Mouse (Mus musculus) heart, embryonic 10.5 days (tissue): ENCODE measurements around the gene Rnf167. TPM values are rescaled to one million over a fixed set of nuclear protein-coding genes. Genes with fewer than 3 reads are reported as not detected.

Experiments
- DNase-seq: peaks from one replicate; pipeline ENCODE4 v3.0.0-alpha.2; 2017; ENCODE audit warnings: low spot score
- H3K27ac ChIP-seq: fragments of 300-500 bp; sonication (generic); 2 replicates; pipeline ENCODE4 v1.5.1; 2016; ENCODE audit warnings: mild to moderate bottlenecking
- H3K27me3 ChIP-seq: fragments of 300-500 bp; sonication (generic); 2 replicates; pipeline ENCODE4 v1.6.1; 2016; ENCODE audit warnings: mild to moderate bottlenecking; ENCODE audit not compliant: poor library complexity, insufficient read depth, severe bottlenecking
- H3K36me3 ChIP-seq: fragments of 300-500 bp; sonication (generic); 2 replicates; pipeline ENCODE4 v1.6.1; 2016; ENCODE audit warnings: mild to moderate bottlenecking, moderate library complexity
- H3K4me1 ChIP-seq: fragments of 300-500 bp; sonication (generic); 2 replicates; pipeline ENCODE4 v1.6.1; 2016; ENCODE audit warnings: mild to moderate bottlenecking
- H3K4me3 ChIP-seq: fragments of 300-500 bp; sonication (generic); 2 replicates; pipeline ENCODE4 v1.5.1; 2016; ENCODE audit warnings: mild to moderate bottlenecking, moderate library complexity
- H3K9me3 ChIP-seq: fragments of 300-500 bp; sonication (generic); 2 replicates; pipeline ENCODE4 v1.6.1; 2016; ENCODE audit warnings: mild to moderate bottlenecking, moderate library complexity
- WGBS: fragments of 180-500 bp; shearing (Covaris S2); methylation state at CpG from one replicate; pipeline ENCODE4 v1.1.7; 2016; 5-methylcytosine and 5-hydroxymethylcytosine counted together
- polyA plus RNA-seq: library from polyadenylated mRNA; unstranded; fragments of >200 nt; fragmentation: Nextera tagmentation; extraction: Ambion mirVana; gene quantifications from 2 replicates; pipeline ENCODE4 v1.2.1, GENCODE M21; 2016

Rnf167 gene
- polyA plus RNA-seq, 1 experiment from 2014 or later, result 74.4 TPM

- H3K27me3 ChIP-seq, result no peaks in the 10 kb centered on the region
- peaks cover 48% of the 10 kb centered on the region for H3K36me3 ChIP-seq
- no peaks in the 10 kb centered on the region for H3K9me3 ChIP-seq
- WGBS, result 52% methylated on average over 6 of the region's 6 CpGs
- no peak for DNase-seq
- H3K27ac ChIP-seq, result peak overlapping the region; percentile 97
- H3K4me3 ChIP-seq, result peak overlapping the region; percentile 100
- H3K4me1 ChIP-seq, result peaks cover 63% of the 10 kb centered on the region
Measured at GRCm38 (mm10) chr11:70652884-70653344, 5.9 kb downstream of the Rnf167 start.

- peaks cover 63% of the 10 kb centered on the region for H3K4me1 ChIP-seq
- no peaks in the 10 kb centered on the region for H3K9me3 ChIP-seq
- H3K27ac ChIP-seq, result peak overlapping the region; percentile 97
- no peaks in the 10 kb centered on the region for H3K27me3 ChIP-seq
- peak overlapping the region; percentile 100 for H3K4me3 ChIP-seq
- DNase-seq, result peak; percentile 90
- WGBS, result under 1% methylated on average over 60 of the region's 63 CpGs
- peaks cover 49% of the 10 kb centered on the region for H3K36me3 ChIP-seq
Measured at GRCm38 (mm10) chr11:70653345-70654197, 6.5 kb downstream of the Rnf167 start.

DNA sequence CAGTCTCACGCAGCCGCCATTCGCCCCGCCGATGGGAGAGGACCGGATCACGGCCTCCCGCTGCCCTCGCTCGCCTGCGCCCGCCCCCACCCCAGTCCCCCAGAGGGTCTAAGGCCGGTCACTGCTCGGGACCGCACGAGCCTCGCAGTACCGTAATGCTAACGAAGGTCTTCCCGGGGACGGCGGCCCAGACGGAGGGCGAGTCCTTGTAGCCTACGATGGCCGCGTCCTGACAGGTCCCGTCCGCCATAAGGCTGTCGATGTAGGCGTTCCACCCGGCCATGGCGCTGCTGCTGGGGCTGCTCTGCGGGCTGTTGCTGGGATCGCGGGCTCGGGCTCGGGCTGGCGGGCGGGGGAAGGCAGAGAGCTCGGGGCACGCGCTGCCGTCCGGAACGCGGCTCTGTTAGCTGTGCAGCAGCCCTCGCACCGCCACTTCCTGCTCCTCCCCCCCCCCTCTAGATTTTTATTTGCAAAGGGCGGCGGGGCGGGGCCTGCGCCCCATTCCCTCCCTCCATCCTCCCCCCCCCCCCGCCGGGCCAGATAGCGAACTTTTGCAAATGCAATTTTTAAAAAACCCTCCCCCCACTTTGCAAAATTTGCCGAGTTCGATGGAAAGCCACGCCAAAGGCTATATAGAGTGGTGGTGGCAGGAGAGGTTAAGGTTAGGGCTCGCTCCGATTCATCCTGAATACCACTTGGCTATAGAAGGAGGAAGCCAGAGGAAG lies 7.3 kb downstream of the Rnf167 start, which contains the start of gene Pfn1:
Pfn1 (minus strand) TSS at position 447 of the 725 bp plus-strand sequence.
- Histone ChIP-seq H3K27ac (peak within 1 kb of the TSS; percentile 97), H3K4me3 (peak within 1 kb of the TSS; percentile 100), H3K4me1 (peaks cover 62% of the 10 kb centered on the region), H3K9me3 (no peaks in the 10 kb centered on the region), H3K27me3 (no peaks in the 10 kb centered on the region), H3K36me3 (peaks cover 49% of the 10 kb centered on the region)
- under 1% methylated on average over 60 of the region's 61 CpGs for WGBS
- peak; percentile 92 for DNase-seq

- no peaks in the 10 kb centered on the region for H3K9me3 ChIP-seq
- peaks cover 64% of the 10 kb centered on the region for H3K4me1 ChIP-seq
- no peaks in the 10 kb centered on the region for H3K27me3 ChIP-seq
- H3K4me3 ChIP-seq, result peak overlapping the region; percentile 100
- peak overlapping the region; percentile 97 for H3K27ac ChIP-seq
- peak; percentile 91 for DNase-seq
- WGBS, result under 1% methylated on average over 48 of the region's 48 CpGs
- peaks cover 48% of the 10 kb centered on the region for H3K36me3 ChIP-seq
Measured at GRCm38 (mm10) chr11:70654923-70655570, 8.0 kb downstream of the Rnf167 start.

- under 1% methylated on average over 61 of the region's 61 CpGs for WGBS
- Histone ChIP-seq H3K27me3 (no peaks in the 10 kb centered on the region), H3K4me1 (peaks cover 60% of the 10 kb centered on the region), H3K9me3 (no peaks in the 10 kb centered on the region), H3K36me3 (peaks cover 48% of the 10 kb centered on the region), H3K4me3 (peak overlapping the region; percentile 100), H3K27ac (peak overlapping the region; percentile 97)
- peak; percentile 89 for DNase-seq
Measured at GRCm38 (mm10) chr11:70655571-70656455, 8.8 kb downstream of the Rnf167 start.

- WGBS, result 2% methylated on average over 16 of the region's 16 CpGs
- Histone ChIP-seq H3K4me3 (peak overlapping the region; percentile 100), H3K27ac (peak overlapping the region; percentile 97), H3K36me3 (peaks cover 48% of the 10 kb centered on the region), H3K4me1 (peaks cover 63% of the 10 kb centered on the region), H3K9me3 (no peaks in the 10 kb centered on the region), H3K27me3 (no peaks in the 10 kb centered on the region)
- DNase-seq, result no peak
Measured at GRCm38 (mm10) chr11:70656456-70656927, 9.5 kb downstream of the Rnf167 start.

DNA sequence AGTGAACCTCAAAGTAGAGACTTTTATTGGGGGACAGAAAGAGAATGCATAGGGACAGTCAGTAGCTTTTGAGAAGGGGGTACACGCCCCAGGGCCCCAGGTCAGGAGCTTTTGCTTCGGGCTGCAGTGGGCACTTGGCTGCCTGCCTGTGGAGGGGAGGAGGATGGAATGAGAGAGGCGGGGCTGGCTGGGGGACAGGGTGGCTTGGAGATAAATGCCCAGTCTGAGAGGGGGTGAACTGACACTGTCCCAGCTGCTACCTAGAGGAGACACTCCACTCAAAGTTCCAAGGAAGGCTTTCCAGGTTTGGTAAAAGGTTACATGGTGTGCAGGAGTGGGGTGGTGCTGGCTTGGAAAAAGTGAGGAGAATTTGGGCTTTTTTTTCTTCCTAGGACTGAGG lies 9.9 kb downstream of the Rnf167 start, which contains the start of gene Eno3:
Eno3 (plus strand) TSS at position 239 of the 400 bp plus-strand sequence.
- Histone ChIP-seq H3K36me3 (peaks cover 48% of the 10 kb centered on the region), H3K4me3 (peak within 1 kb of the TSS; percentile 100), H3K27ac (peak within 1 kb of the TSS; percentile 97), H3K27me3 (no peaks in the 10 kb centered on the region), H3K9me3 (no peaks in the 10 kb centered on the region), H3K4me1 (peaks cover 61% of the 10 kb centered on the region)
- DNase-seq, result no peak
- WGBS, result 6% methylated on average over 3 of the region's 3 CpGs

DNA sequence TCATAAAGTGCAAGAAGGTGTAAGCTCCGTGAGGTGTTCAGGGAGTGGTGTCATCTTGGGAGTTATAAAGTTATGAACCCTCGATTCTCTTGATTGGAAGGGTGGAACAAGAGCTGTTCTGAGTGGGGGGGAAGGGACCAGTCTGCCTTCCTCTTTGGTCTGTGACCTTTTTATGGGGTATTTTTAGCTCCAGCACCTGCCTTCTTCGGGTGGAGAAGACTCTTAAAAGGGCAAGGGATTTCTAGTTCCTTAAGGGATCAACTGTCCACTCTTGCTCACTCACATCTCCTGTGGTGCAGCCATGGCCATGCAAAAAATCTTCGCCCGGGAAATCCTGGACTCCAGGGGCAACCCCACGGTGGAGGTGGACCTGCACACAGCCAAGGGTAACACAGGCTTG lies 10.5 kb downstream of the Rnf167 start:
- H3K9me3 ChIP-seq, result no peaks in the 10 kb centered on the region
- H3K4me1 ChIP-seq, result peaks cover 56% of the 10 kb centered on the region
- peaks cover 48% of the 10 kb centered on the region for H3K36me3 ChIP-seq
- H3K27me3 ChIP-seq, result no peaks in the 10 kb centered on the region
- peak overlapping the region; percentile 97 for H3K27ac ChIP-seq
- no peak for DNase-seq
- 36% methylated on average over 6 of the region's 6 CpGs for WGBS
- peak overlapping the region; percentile 100 for H3K4me3 ChIP-seq

- Histone ChIP-seq H3K27me3 (no peaks in the 10 kb centered on the region), H3K36me3 (peaks cover 48% of the 10 kb centered on the region), H3K4me1 (peaks cover 52% of the 10 kb centered on the region), H3K9me3 (no peaks in the 10 kb centered on the region), H3K27ac (peak overlapping the region; percentile 97), H3K4me3 (peak overlapping the region; percentile 100)
- DNase-seq, result no peak
- WGBS, result 51% methylated on average over 9 of the region's 9 CpGs
Measured at GRCm38 (mm10) chr11:70657991-70658390, 11.0 kb downstream of the Rnf167 start.

GRCm38 (mm10) chr11:70658521-70658920 lies 11.5 kb downstream of the Rnf167 start:
- no peaks in the 10 kb centered on the region for H3K27me3 ChIP-seq
- H3K36me3 ChIP-seq, result peaks cover 52% of the 10 kb centered on the region
- H3K4me3 ChIP-seq, result peak overlapping the region; percentile 100
- peak overlapping the region; percentile 97 for H3K27ac ChIP-seq
- H3K9me3 ChIP-seq, result no peaks in the 10 kb centered on the region
- DNase-seq, result no peak
- peaks cover 49% of the 10 kb centered on the region for H3K4me1 ChIP-seq
- 66% methylated on average over 5 of the region's 5 CpGs for WGBS

GRCm38 (mm10) chr11:70658942-70659341 lies 11.9 kb downstream of the Rnf167 start:
- H3K4me1 ChIP-seq, result peaks cover 51% of the 10 kb centered on the region
- H3K27ac ChIP-seq, result peak overlapping the region; percentile 97; the same call in 1 of the 2 replicates

More at GRCm38 (mm10) chr11:70658942-70659341, 11.9 kb downstream of the Rnf167 start:
- H3K4me3 ChIP-seq, result 0 out of 2 replicates have a peak overlapping the region, but pooled peaks have one; percentile 22
- no peaks in the 10 kb centered on the region for H3K27me3 ChIP-seq
- DNase-seq, result no peak
- peaks cover 56% of the 10 kb centered on the region for H3K36me3 ChIP-seq
- no peaks in the 10 kb centered on the region for H3K9me3 ChIP-seq
- WGBS, result 66% methylated on average over 8 of the region's 8 CpGs
